Mouse (Mus musculus) kidney, adult 2 months (tissue): ENCODE measurements around the gene Usp45.

Experiments used
- CTCF ChIP-seq: fragments of 200-500 bp; conservative IDR thresholded peaks from 2 replicates; pipeline ENCODE4 v1.5.1; 2011; ENCODE audit warnings: low read depth, mild to moderate bottlenecking, control low read depth, low read length, moderate library complexity, mixed read lengths; ENCODE audit not compliant: insufficient read depth, insufficient read length
- POLR2A ChIP-seq: fragments of 200-500 bp; IDR thresholded peaks from one replicate; pipeline ENCODE4 v1.6.1; 2011; ENCODE audit warnings: low read depth, low read length, control low read depth

- TF ChIP-seq CTCF (no peak), POLR2A (no peak)
These were observed 19.3 kb downstream of the Usp45 start for GRCm38 (mm10) chr4:21786268-21786667.
